Mouse (Mus musculus): ENCODE measurements around the gene Slc26a10.

Gene Slc26a10

GRCm38 (mm10) chr10:127182624-127183023 lies 2.2 kb upstream of the Slc26a10 start:
- DNase-seq (ENCODE audit: low spot score) = no peak

GRCm38 (mm10) chr10:127181566-127181965 lies 1.1 kb upstream of the Slc26a10 start:
- DNase-seq (ENCODE audit: low spot score) = no peak

DNA sequence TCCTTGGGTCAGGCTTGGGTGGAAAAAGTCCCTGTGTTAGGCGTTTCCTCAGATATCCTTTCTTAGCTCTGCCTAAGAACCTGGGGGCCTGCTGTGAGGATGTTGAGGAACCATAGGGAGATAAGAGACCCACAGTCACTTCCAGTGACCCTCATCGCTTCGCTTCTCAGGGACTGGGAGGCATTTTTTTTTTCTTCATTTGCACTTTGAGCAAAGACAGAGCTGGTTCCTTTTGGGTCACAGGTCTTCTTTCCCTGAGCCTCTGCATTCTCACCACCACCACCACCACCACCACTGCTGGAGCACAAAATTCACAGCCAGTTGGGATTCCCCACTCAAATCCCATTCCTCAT lies 226 bp upstream of the Slc26a10 start:
- no peak for DNase-seq (ENCODE audit: low spot score)

GRCm38 (mm10) chr10:127178286-127179027 lies 2.0 kb downstream of the Slc26a10 start:
- no peak for DNase-seq (ENCODE audit: low spot score)

DNA sequence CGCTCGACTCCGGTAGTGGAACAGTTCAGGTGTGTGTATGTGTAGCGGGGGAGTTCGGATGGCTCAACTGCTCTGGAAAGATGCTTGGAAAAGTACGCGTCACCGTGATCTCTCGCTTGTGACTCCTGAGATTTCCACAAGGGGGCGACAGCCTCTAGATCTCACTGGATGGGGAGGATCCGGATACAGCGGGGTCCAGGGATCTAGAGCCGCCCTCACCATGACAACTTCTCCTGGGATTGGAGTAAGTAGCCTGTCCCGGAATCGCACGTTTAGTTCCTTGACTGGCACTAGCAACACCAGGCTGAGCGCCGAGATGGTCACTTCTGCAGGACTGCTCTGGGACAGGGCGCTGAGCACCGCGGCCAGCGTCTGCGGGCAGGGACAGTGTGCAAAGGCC lies 2.7 kb downstream of the Slc26a10 start:
- no peak for DNase-seq (ENCODE audit: low spot score)

DNA sequence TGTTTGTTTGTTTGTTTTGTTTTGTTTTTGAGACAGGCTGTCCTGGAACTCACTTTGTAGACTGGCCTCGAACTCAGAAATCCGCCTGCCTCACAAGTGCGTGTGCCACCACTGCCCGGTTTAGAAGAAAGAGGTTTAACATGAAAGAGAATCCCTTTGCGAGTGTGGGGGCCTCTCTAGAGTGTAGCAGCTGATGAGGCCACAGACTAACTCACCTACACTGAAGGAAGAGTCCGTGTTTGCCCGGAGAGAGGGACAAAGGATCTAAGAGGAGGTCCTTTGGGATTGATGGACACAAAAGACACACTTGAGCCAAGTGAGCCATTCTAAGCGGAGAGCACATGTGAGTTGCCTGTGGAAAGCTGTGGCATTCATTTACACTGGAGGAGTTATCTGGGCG lies 3.2 kb downstream of the Slc26a10 start:
- no peak for DNase-seq (ENCODE audit: low spot score)

DNA sequence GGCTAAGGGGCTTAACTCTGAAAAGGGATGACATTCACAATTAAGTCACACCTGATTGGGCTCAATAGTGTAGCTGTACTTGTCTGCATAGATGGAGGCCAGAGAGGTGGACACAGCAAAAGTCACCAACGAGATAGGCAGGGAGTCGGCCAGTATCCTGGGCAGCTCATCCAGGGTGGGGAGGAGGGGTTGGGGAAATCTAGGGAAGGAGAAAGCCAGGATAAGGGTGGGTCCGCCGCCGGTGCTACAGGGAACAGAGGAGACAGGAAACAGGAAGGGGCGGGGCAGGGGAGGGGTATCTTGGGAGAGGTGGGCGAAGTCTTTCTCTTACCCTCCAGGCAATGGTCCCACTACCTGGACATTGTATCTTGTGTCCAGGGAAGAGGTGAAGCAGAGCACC lies 3.7 kb downstream of the Slc26a10 start:
- DNase-seq (ENCODE audit: low spot score) = no peak

DNA sequence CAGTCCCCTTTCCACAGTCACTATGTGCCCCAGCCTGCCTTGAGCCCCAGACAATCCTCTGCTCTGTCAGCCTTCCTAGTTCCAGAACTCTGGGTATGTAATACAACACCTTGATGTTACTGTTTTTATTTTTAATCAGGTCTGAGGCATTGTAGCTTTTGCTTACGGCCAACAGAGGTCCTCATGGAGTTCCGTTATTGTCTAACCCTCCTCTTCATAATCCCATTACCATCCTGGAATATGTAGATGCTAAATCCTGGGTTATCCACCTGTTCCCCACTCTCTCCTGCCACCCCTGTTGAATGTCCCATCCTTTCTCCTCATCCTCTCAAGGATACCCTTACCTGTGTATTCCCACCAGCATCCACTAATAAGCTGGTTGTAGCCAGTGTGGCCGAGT lies 4.2 kb downstream of the Slc26a10 start:
- no peak for DNase-seq (ENCODE audit: low spot score)

DNA sequence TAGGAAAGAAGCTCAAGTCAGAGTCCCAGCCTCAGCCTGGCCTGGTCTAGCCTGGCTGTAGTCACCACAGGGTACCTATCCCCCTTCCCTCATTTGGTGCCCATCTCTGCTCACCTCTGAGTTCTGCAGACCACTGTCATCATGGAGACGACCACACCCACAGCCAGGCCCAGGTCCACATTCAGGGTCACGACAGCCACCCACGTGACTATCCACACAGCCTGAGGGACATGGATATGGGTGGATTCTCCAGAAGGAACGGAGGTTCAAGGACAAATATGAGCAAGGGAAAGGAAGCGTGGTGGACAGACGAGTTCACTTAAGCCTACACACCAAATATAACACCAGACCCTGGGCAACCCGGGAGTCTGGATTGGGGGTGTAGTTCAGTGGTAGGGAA lies 6.3 kb downstream of the Slc26a10 start:
- DNase-seq (ENCODE audit: low spot score) = no peak

GRCm38 (mm10) chr10:127173148-127174065 lies 7.0 kb downstream of the Slc26a10 start:
- no peak for DNase-seq (ENCODE audit: low spot score)

DNA sequence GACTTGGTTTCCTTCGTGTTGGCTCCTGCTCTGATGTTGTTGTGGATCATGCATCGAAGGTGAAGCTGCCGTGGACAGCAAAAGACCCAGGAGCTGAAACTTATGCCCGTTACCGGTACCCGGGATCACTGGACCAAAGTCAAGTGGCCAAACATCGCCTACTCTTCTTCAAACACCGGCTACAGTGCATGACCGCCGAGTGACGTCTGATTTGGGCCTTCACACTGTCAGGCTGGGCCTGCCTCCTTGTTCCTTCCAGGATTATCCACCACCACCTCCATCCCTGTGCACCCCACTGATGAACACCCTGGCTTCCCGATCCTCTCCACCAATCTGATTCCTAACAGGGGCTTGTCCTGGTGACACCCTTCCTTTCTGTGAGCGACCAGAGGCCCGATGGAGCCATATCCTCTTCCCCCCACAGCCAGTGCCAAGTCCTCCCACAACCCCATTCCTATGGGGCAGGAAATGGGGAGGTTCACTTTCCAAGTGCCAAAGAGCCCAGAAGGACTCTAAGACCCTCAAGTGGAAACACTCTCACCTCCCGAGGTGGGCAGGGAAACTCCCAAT lies 8.7 kb downstream of the Slc26a10 start:
- DNase-seq (ENCODE audit: low spot score) = no peak

DNA sequence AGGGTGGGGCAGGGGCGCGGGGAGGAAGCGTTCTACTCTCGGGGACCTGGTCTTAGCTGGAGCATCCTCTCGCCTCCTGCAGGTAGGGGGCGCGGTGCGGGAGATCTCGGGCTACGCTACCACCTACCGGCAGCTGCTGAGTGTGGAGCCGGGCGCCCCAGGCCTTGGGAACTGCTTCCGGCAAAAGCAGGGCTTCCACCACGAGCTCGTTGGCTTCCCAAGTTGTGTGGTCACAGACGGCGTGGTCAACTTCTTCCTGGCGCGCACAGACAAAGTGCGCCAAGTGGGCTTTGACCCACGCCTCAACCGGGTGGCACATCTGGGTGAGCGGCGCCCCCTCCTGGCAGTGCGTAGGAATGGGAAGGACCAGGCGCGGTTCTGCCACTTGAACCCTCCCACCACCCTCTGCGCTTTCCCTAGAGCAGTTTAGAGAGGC lies 9.6 kb downstream of the Slc26a10 start:
- DNase-seq (ENCODE audit: low spot score) = no peak

GRCm38 (mm10) chr10:127170002-127170401 lies 10.4 kb downstream of the Slc26a10 start:
- DNase-seq (ENCODE audit: low spot score) = no peak

GRCm38 (mm10) chr10:127167614-127168192 lies 12.7 kb downstream of the Slc26a10 start:
- DNase-seq (ENCODE audit: low spot score) = no peak

DNA sequence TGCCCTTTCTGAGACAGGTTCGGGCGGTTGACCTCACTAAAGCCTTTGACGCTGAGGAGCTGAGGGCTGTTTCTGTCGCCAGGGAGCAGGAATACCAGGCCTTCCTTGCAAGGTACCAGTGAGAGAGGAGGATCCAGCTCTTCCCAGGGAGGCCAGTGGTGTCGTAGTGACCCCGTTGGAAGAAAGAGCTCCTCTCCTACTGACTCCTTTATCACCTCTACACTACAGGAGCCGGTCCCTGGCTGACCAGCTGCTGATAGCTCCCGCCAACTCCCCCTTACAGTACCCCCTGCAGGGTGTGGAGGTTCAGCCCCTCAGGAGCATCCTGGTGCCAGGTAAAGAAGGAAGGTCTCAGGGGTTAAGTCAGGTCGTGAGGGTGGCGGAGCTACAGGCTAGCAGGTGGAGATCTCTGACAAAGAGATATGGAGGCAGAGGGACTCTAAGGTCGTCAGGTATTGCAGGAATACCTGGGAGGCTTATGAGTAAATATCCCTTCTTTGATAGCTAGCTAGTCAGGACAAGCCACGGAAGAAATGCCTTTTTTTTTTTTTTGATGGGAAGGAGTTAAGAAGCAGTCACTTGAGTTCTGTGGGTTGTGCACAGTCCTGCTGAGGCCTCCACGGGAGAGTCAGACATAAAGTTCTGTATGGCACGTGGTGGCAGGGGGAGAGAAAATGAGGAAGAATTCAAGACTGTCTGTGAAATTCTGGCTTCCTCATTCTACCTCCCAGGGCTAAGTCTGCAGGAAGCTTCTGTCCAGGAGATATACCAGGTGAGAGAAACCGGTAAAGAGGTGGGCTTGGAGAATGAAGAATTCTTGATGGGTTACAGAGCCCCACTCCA lies 13.5 kb downstream of the Slc26a10 start:
- DNase-seq (ENCODE audit: low spot score) = no peak

DNA sequence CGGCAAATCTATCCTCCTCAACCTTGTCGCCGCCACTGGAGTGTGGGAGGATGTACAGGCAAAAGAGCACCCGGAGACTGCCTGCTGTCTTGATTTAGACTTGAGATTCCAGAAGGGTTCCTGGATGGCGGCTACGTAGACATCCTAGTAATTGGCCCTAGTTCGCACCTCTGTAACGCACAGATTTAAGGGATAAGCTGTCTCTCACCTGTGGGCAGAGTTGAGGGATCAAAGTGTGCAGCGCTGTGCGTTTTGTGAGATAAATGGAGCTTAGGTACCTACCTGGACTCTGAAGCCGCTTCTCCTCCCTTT lies 14.1 kb downstream of the Slc26a10 start:
- no peak for DNase-seq (ENCODE audit: low spot score)

DNA sequence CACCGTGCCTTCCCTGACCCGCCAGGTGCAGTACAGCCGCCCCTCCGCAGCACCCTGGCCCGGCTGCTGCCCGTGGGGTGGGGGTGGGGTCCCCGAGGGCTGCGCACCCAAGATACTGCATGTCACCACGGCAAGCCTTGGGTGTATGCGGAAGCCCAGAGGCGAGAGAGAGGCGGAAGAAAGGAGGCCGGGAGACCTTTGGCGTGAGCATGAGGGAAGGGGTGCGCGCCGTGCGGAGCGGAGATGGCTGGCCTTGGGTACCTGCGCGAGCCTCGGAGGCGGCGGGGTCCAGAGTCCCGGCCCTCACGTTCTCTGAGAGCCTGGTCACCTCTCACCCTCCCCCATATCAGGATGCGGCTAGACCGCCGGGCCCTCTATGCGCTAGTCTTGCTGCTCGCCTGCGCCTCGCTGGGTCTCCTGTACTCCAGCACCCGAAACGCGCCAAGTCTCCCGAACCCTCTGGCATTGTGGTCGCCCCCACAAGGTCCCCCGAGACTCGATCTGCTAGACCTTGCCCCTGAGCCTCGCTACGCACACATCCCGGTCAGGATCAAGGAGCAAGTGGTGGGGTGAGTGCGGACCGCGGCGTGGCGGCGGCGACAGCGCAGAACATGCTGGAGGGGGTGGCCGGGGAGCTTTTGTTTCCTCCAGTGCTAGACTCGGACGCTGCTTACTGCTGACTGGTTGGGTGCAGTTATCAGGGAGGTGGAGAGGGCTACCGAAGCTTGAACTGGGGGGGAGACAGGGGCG lies 14.6 kb downstream of the Slc26a10 start:
- no peak for DNase-seq (ENCODE audit: low spot score)

GRCm38 (mm10) chr10:127165354-127165653 lies 15.1 kb downstream of the Slc26a10 start:
- no peak for DNase-seq (ENCODE audit: low spot score)

DNA sequence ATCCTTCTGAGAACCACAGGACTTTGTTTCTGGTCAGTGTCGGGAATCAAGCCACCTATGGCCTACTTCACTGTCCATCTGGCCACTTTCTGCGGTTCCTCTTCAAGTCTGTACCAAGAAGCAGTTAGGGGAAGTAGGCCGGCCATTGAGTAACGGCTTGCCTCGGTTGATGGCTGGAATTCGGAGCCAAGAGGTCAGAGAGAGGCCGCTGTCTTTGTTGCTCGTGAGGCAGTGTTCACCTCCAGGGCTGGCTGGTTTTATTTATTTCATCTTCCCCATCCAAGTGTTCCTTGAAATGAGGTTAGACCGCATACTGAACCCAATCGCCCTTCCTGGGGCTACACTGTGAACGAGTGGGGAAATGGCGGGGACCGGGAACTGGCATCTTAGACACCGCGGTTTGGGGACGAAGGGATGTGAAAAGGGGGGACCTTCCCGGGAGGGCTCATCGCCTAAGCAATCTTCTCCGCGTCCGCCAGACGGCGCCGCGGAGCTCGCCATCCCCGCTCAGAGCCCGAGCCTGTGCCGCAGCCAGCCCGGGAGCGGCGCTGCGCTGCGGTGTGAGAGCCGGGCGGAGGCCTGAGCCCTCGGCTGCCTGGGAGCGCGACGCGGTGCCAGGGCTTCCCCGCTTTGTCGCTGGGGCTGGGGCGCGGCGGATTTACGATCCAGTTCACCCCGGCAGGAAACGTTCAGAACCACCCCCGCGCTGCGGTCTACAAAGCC lies 15.7 kb downstream of the Slc26a10 start, which contains the start of gene B4galnt1:
Gene B4galnt1 (plus strand): TSS at position 595 of the 723 bp plus-strand sequence.
- no peak for DNase-seq (ENCODE audit: low spot score)

DNA sequence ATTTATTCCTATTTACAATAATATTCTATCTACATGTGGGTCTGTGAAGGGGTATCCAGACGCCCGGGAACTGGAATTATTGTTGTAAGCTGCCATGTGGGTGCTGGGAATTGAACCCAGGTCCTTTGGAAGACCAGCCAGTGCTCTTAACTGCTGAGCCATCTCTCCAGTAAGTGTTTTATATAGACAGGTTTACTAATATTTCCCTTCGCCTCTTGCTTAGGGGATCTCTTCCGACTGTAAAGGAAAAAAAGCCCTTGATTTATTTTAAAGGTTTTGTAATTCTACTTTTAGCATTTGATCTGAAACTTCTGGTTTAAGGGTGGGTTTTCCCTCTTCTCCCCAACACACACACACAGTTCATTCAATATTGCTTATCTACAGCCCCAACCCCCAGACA lies 16.3 kb downstream of the Slc26a10 start:
- DNase-seq (ENCODE audit: low spot score) = no peak
